Mouse (Mus musculus): Measurements from ENCODE around the gene Tnfrsf8.

DNA sequence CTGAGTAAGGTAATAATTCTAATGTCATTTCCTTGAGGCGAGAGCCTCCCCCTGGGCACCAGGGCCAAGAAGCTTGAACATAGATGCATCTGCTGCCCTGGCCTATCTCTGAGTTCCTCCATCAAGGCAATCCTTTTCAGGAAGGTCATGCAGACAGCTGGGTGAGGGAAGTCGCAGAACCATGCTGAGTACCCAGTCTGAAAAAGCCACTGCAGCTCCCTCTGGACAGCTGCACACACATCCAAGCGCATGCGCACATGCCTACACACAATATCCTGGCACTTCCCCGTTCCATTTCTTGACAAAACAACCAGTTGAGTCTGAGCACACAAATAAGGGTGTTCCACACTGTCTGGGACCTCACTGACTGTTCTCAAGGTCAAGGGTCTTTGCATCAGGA, 83.2 kb downstream of the Tnfrsf8 start:
- TF ChIP-seq CTCF (IDR thresholded peaks at IDR 0.05; ENCODE audit: extremely low read depth, insufficient read depth, insufficient read length, insufficient replicate concordance) (no peak), POLR2A (IDR thresholded peaks at IDR 0.05; ENCODE audit: low read depth, low read length) (no peak)
